Mouse (Mus musculus) lung, postnatal 0 days (tissue): ENCODE measurements around the gene Ccl28. TPM values are rescaled to one million over a fixed set of nuclear protein-coding genes. Genes with fewer than 3 reads are reported as not detected.
"Not testable (repeated sequence)": the region's sequence is repeated elsewhere in the genome, so short reads cannot be mapped to it uniquely, and the experiment has no call there.

ENCODE experiments used
- ATAC-seq: fragments of 200-750 bp; cut with Nextera tagmentation; 2 replicates; pipeline ENCODE4 v1.8.0; 2017; ENCODE audit warnings: moderate library complexity
- DNase-seq: peaks from one replicate; pipeline ENCODE4 v3.0.0-alpha.2; 2016; ENCODE audit warnings: low spot score
- H3K27ac ChIP-seq: fragments of 300-500 bp; sonication (generic); 2 replicates; pipeline ENCODE4 v1.5.1; 2014; ENCODE audit warnings: antibody characterized with exemption, mild to moderate bottlenecking, low read length, mixed read lengths
- H3K27me3 ChIP-seq: fragments of 300-500 bp; sonication (generic); replicated peaks from 2 replicates; pipeline ENCODE4 v1.6.1; 2014; ENCODE audit warnings: low read length, mixed read lengths; ENCODE audit not compliant: insufficient read depth
- H3K36me3 ChIP-seq: fragments of 300-500 bp; sonication (generic); 2 replicates; pipeline ENCODE4 v1.6.1; 2014; ENCODE audit warnings: low read length, mixed read lengths; ENCODE audit not compliant: insufficient read depth
- H3K4me1 ChIP-seq: fragments of 300-500 bp; sonication (generic); 2 replicates; pipeline ENCODE4 v1.6.1; 2014; ENCODE audit warnings: antibody characterized with exemption, low read depth, low read length, mixed read lengths; ENCODE audit not compliant: insufficient read depth
- H3K4me2 ChIP-seq: fragments of 300-500 bp; sonication (generic); replicated peaks from 2 replicates; pipeline ENCODE4 v1.6.1; 2014; ENCODE audit warnings: low read depth, mild to moderate bottlenecking, low read length, moderate library complexity, mixed read lengths
- H3K4me3 ChIP-seq: fragments of 300-500 bp; sonication (generic); 2 replicates; pipeline ENCODE4 v1.5.1; 2014; ENCODE audit warnings: low read depth, low read length
- H3K9ac ChIP-seq: fragments of 300-500 bp; sonication (generic); replicated peaks from 2 replicates; pipeline ENCODE4 v1.6.1; 2014; ENCODE audit warnings: low read depth, mild to moderate bottlenecking
- H3K9me3 ChIP-seq: fragments of 300-500 bp; sonication (generic); 2 replicates; pipeline ENCODE4 v1.6.1; 2016; ENCODE audit warnings: low read length, mixed read lengths
- CTCF ChIP-seq: IDR thresholded peaks from 2 replicates; pipeline ENCODE4 v1.5.1; 2016; ENCODE audit warnings: antibody characterized with exemption, mild to moderate bottlenecking
- EP300 ChIP-seq: IDR thresholded peaks from 2 replicates; pipeline ENCODE4 v1.6.1; 2016; ENCODE audit warnings: antibody characterized with exemption, mild to moderate bottlenecking, control low read depth
- WGBS: fragments of 180-500 bp; shearing (Covaris S2); extraction: QIAGEN DNeasy Blood & Tissue Kit; methylation state at CpG from one replicate; pipeline ENCODE4 v1.1.7; 2014; 5-methylcytosine and 5-hydroxymethylcytosine counted together
- polyA plus RNA-seq: library from polyadenylated mRNA; unstranded; fragments of >200 nt; fragmentation: Nextera tagmentation; extraction: Ambion mirVana; gene quantifications from 2 replicates; pipeline ENCODE4 v1.2.1, GENCODE M21; 2015

The Ccl28 gene
- polyA plus RNA-seq, 1 experiment from 2014 or later, result 0.17 TPM

DNA sequence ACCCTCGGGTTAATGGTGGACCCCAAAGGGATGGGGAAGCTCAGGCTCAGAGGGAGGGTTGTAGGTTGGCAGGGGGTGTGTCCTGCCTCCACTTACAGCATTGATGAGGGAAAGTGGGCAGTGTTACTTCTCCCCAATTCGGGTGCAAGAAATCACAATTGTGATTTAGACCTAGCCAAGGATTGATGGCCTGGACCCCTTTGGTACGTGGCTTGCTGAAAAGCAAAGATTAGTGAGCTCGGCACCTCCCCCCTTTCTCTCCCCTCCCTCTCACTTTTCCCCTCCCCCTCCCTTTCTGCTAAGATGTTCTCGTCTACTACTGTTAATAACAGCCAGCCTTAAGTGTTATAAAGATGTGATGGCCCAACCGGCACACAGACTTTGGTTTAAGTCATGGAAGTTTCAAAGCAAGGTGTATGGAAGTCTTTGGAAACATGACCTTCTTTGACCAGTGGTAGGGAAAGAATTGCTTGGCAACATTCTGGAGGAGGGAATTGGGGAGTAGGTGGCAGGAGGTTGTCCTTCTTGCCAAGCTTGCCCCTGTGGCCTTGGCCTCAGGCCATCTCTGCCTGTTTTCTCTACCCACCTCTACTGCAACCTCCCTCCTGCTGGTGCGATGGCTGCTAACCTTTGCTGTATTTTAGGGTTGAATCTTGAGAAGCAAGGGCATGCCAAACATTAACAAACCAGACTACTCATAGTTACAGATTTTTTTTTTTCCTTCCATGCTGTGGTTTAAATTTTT, 67.4 kb downstream of the Ccl28 start:
- DNase-seq (peak; percentile 21), ATAC-seq (no peak)
- Histone ChIP-seq H3K9me3 (no peaks in the 10 kb centered on the region), H3K4me3 (peak overlapping the region; percentile 96), H3K27ac (peak overlapping the region; percentile 92), H3K4me2 (peak overlapping the region; percentile 82), H3K4me1 (peaks cover 5% of the 10 kb centered on the region; the same call in 1 of the 2 replicates), H3K9ac (peak overlapping the region; percentile 70), H3K36me3 (no peaks in the 10 kb centered on the region), H3K27me3 (no peaks in the 10 kb centered on the region)
- under 1% methylated on average over 7 of the region's 7 CpGs for WGBS
- TF ChIP-seq CTCF (no peak), EP300 (no peak)

DNA sequence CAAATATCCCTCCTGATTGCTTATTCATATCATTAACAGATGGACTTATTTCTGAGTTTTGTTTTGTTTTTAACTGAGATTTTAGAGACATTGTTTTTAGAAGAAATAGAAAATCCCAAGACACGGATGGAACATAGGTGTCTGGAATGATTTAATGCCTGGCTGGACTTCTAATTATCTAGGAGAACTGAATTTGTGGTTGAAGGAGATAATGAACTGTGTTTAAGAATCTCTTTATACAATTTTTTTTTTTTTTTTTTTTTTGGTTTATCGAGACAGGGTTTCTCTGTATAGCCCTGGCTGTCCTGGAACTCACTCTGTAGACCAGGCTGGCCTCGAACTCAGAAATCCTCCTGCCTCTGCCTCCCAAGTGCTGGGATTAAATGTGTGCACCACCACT, 68.3 kb downstream of the Ccl28 start:
- not testable (repeated sequence) for H3K9me3 ChIP-seq, H3K4me1 ChIP-seq, H3K9ac ChIP-seq, H3K4me3 ChIP-seq, H3K4me2 ChIP-seq, H3K27me3 ChIP-seq, H3K27ac ChIP-seq, H3K36me3 ChIP-seq, DNase-seq, ATAC-seq
- 80% methylated on average over 3 of the region's 3 CpGs for WGBS

- 69% methylated on average over 4 of the region's 4 CpGs for WGBS
- ATAC-seq, result no peak
- Histone ChIP-seq H3K4me2 (no peak overlapping the region), H3K36me3 (peaks cover 11% of the 10 kb centered on the region; the same call in 1 of the 2 replicates), H3K9ac (no peak overlapping the region), H3K27ac (no peak overlapping the region), H3K4me3 (no peak overlapping the region), H3K4me1 (peaks cover 5% of the 10 kb centered on the region; the same call in 1 of the 2 replicates), H3K27me3 (no peaks in the 10 kb centered on the region), H3K9me3 (no peaks in the 10 kb centered on the region)
- DNase-seq, result no peak
- no peak for TF ChIP-seq EP300
- TF ChIP-seq CTCF, result no peak
Measured at GRCm38 (mm10) chr13:119695676-119696075, 72.1 kb downstream of the Ccl28 start.

GRCm38 (mm10) chr13:119696496-119696895, 72.9 kb downstream of the Ccl28 start:
- DNase-seq, result no peak
- Histone ChIP-seq H3K4me3 (no peak overlapping the region), H3K4me1 (no peaks in the 10 kb centered on the region), H3K9me3 (no peaks in the 10 kb centered on the region), H3K27ac (no peak overlapping the region), H3K4me2 (no peak overlapping the region), H3K27me3 (no peaks in the 10 kb centered on the region), H3K9ac (no peak overlapping the region), H3K36me3 (peaks cover 12% of the 10 kb centered on the region; the same call in 1 of the 2 replicates)
- ATAC-seq, result no peak
- TF ChIP-seq CTCF (no peak), EP300 (no peak)
- WGBS, result 78% methylated on average over 1 of the region's 1 CpGs

- H3K27ac ChIP-seq, result no peak overlapping the region
- no peak for TF ChIP-seq EP300
- no peak for TF ChIP-seq CTCF
- H3K27me3 ChIP-seq, result no peaks in the 10 kb centered on the region
- 80% methylated on average over 4 of the region's 4 CpGs for WGBS
- H3K9me3 ChIP-seq, result no peaks in the 10 kb centered on the region
- no peaks in the 10 kb centered on the region for H3K4me1 ChIP-seq
- no peak overlapping the region for H3K9ac ChIP-seq
- H3K4me3 ChIP-seq, result no peak overlapping the region
- H3K36me3 ChIP-seq, result peaks cover 12% of the 10 kb centered on the region; the same call in 1 of the 2 replicates
- H3K4me2 ChIP-seq, result no peak overlapping the region
- ATAC-seq (no peak), DNase-seq (no peak)
Measured at GRCm38 (mm10) chr13:119698436-119698835, 74.8 kb downstream of the Ccl28 start.

Other genes with a start within 250 kb of the Ccl28 start
- 63.1 and 63.4 TPM in 2 replicates for gene Paip1, start 195.2 kb upstream of the Ccl28 start, polyA plus RNA-seq
- gene 4833420G17Rik, start 161.1 kb upstream of the Ccl28 start, polyA plus RNA-seq, result 42.5 and 45.5 TPM in 2 replicates
- 0.98 and 1.5 TPM in 2 replicates for gene Tmem267, start 135.8 kb upstream of the Ccl28 start, polyA plus RNA-seq
- gene 3110070M22Rik, start 135.4 kb upstream of the Ccl28 start, polyA plus RNA-seq, result 0.79 and 1.2 TPM in 2 replicates
- gene Hmgcs1, start 66.6 kb downstream of the Ccl28 start, polyA plus RNA-seq, result 95.4 and 118 TPM in 2 replicates
- gene Nim1k, start 132.1 kb downstream of the Ccl28 start, polyA plus RNA-seq, result 0.63 and 0.76 TPM in 2 replicates
- 25.0 and 25.2 TPM in 2 replicates for gene Zfp131, start 167.1 kb downstream of the Ccl28 start, polyA plus RNA-seq
- gene AF067063, start 206.4 kb downstream of the Ccl28 start, polyA plus RNA-seq, result not detected in 2 replicates
- gene D13Ertd608e, start 212.2 kb downstream of the Ccl28 start, polyA plus RNA-seq, result not detected in 2 replicates